Mouse (Mus musculus) forebrain, embryonic 11.5 days (tissue): Measurements from ENCODE around the gene Chchd10. TPM values are rescaled to one million over a fixed set of nuclear protein-coding genes. Genes with fewer than 3 reads are reported as not detected.

Experiments used
- ATAC-seq: fragments of 200-750 bp; cut with Nextera tagmentation; replicated peaks from 2 replicates; pipeline ENCODE4 v1.8.0; 2017; ENCODE audit warnings: moderate TSS enrichment; ENCODE audit not compliant: low FRiP score
- DNase-seq: peaks from one replicate; pipeline ENCODE4 v3.0.0-alpha.2; 2017; ENCODE audit warnings: low spot score
- H3K27ac ChIP-seq: fragments of 300-500 bp; sonication (generic); 2 replicates; pipeline ENCODE4 v1.5.1; 2014; ENCODE audit warnings: low read depth, low read length
- H3K27me3 ChIP-seq: fragments of 300-500 bp; sonication (generic); 2 replicates; pipeline ENCODE4 v1.6.1; 2014; ENCODE audit warnings: mild to moderate bottlenecking, low read length, mixed read lengths; ENCODE audit not compliant: control insufficient read depth, insufficient read depth
- H3K36me3 ChIP-seq: fragments of 300-500 bp; sonication (generic); 2 replicates; pipeline ENCODE4 v1.6.1; 2014; ENCODE audit warnings: mild to moderate bottlenecking, low read length, moderate library complexity, mixed read lengths; ENCODE audit not compliant: control insufficient read depth, insufficient read depth
- H3K4me1 ChIP-seq: fragments of 300-500 bp; sonication (generic); replicated peaks from 2 replicates; pipeline ENCODE4 v1.6.1; 2014; ENCODE audit warnings: low read length, mixed read lengths; ENCODE audit not compliant: control insufficient read depth, insufficient read depth
- H3K4me2 ChIP-seq: fragments of 300-500 bp; sonication (generic); 2 replicates; pipeline ENCODE4 v1.6.1; 2014; ENCODE audit warnings: low read depth, mild to moderate bottlenecking, low read length, moderate library complexity, mixed read lengths; ENCODE audit not compliant: severe bottlenecking
- H3K4me3 ChIP-seq: fragments of 300-500 bp; sonication (generic); 2 replicates; pipeline ENCODE4 v1.5.1; 2014; ENCODE audit warnings: low read depth, low read length
- H3K9ac ChIP-seq: fragments of 300-500 bp; sonication (generic); 2 replicates; pipeline ENCODE4 v1.6.1; 2014; ENCODE audit warnings: low read length
- H3K9me3 ChIP-seq: fragments of 300-500 bp; sonication (generic); 2 replicates; pipeline ENCODE4 v1.6.1; 2016; ENCODE audit warnings: low read length, mixed read lengths; ENCODE audit not compliant: control insufficient read depth
- WGBS: fragments of 180-500 bp; shearing (Covaris S2); extraction: QIAGEN DNeasy Blood & Tissue Kit; methylation state at CpG from one replicate; pipeline ENCODE4 v1.1.7; 2014; 5-methylcytosine and 5-hydroxymethylcytosine counted together
- polyA plus RNA-seq: library from polyadenylated mRNA; unstranded; fragments of >200 nt; fragmentation: Nextera tagmentation; extraction: Ambion mirVana; gene quantifications from 2 replicates; pipeline ENCODE4 v1.2.1, GENCODE M21; 2014

Chchd10 gene
- polyA plus RNA-seq, 1 experiment from 2014 or later: 6.6 TPM

DNA sequence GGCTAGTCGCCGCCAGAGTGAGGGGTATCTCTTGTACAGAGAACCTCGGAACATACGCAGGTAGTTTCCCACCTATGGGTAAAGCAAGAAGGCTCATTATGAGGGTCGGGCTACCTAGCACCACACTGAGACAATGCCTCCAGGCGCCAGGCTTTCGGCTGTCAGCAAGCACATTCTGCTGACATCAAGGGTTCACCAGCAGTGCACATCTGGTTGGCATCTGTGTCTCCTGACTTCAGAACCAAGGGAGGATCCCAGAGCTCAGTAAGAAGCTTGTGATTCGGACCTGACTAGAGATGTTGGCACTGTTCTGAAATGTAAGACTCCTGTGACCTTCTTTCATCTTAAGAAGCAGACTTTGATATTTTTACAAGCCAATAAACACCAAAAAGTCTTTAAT lies 16.1 kb upstream of the Chchd10 start:
- WGBS: 72% methylated on average over 8 of the region's 8 CpGs
- no peaks in the 10 kb centered on the region for H3K9me3 ChIP-seq

DNA sequence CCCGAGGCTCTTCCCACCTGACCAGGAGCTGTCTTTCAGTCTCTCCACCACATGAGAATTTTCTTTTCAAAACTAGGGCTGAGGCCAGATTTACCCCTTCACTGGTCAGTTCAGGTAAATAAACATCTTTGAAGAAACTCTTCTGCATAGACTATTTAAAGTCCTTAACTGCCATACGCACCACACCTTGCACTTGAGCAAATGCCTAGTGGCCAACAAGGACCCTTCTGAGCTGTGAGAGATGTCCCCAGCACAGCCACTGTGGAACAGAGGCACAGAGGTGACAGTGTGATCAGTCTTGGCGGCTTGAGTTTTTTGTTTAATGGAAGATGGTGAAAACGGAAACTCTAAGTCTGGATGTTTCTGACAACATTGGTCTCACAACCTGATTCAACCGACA lies 13.9 kb upstream of the Chchd10 start:
- peaks cover 5% of the 10 kb centered on the region; the same call in 1 of the 2 replicates for H3K36me3 ChIP-seq
- no peak for ATAC-seq
- DNase-seq: no peak
- no peak overlapping the region for H3K27ac ChIP-seq
- no peaks in the 10 kb centered on the region for H3K27me3 ChIP-seq
- 87% methylated on average over 5 of the region's 5 CpGs for WGBS
- H3K4me1 ChIP-seq: peaks cover 3% of the 10 kb centered on the region; the same call in 1 of the 2 replicates
- no peak overlapping the region for H3K4me2 ChIP-seq
- H3K9me3 ChIP-seq: no peaks in the 10 kb centered on the region
- no peak overlapping the region for H3K4me3 ChIP-seq
- no peak overlapping the region for H3K9ac ChIP-seq

More for the DNA sequence above, 16.1 kb upstream of the Chchd10 start:
- peaks cover 3% of the 10 kb centered on the region; the same call in 1 of the 2 replicates for H3K4me1 ChIP-seq
- no peak overlapping the region for H3K4me3 ChIP-seq
- H3K36me3 ChIP-seq: peaks cover 5% of the 10 kb centered on the region; the same call in 1 of the 2 replicates
- ATAC-seq (no peak), DNase-seq (no peak)
- H3K27ac ChIP-seq: no peak overlapping the region
- no peaks in the 10 kb centered on the region for H3K27me3 ChIP-seq
- H3K4me2 ChIP-seq: no peak overlapping the region
- H3K9ac ChIP-seq: no peak overlapping the region

DNA sequence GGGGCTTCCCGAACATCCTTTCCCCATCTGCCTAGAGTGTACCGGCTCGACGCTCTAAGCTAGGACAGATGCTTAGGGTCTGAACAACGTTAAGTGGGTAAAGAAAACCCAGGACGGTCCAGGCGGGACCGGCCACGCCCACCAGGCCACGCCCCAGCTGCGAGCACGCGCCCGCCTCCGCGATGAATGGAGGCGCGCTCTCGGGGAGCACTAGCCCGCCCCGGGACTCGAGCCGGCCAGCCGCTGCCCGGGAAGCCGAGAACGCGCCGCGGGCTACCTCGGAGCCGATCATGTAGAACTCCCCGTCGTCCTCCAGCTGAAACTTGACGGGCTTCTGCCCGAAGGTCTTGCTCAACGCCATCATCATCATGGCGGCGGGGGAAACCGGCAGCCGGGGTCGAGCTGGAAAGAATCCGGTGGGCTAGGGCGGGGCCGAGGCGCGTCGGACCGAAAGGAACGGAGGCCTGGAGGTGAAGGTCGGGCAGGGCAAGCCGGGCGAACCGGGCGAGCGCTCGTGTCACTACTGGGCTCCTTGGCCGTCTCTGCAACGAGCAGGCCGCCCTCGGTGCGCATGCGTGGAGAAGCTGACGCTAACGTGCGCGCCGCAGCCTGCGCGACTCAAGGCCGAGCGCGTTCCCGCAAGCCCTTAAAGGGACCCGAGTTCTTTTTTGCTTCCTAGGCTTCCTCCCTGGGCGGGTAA lies 11.8 kb upstream of the Chchd10 start, which contains the start of gene Smarcb1:
TSS of gene Smarcb1 (minus strand) at position 592 of the 700 bp plus-strand sequence.
- DNase-seq: peak; percentile 95
- H3K4me2 ChIP-seq: peak within 1 kb of the TSS; percentile 77
- WGBS: under 1% methylated on average over 76 of the region's 76 CpGs

DNA sequence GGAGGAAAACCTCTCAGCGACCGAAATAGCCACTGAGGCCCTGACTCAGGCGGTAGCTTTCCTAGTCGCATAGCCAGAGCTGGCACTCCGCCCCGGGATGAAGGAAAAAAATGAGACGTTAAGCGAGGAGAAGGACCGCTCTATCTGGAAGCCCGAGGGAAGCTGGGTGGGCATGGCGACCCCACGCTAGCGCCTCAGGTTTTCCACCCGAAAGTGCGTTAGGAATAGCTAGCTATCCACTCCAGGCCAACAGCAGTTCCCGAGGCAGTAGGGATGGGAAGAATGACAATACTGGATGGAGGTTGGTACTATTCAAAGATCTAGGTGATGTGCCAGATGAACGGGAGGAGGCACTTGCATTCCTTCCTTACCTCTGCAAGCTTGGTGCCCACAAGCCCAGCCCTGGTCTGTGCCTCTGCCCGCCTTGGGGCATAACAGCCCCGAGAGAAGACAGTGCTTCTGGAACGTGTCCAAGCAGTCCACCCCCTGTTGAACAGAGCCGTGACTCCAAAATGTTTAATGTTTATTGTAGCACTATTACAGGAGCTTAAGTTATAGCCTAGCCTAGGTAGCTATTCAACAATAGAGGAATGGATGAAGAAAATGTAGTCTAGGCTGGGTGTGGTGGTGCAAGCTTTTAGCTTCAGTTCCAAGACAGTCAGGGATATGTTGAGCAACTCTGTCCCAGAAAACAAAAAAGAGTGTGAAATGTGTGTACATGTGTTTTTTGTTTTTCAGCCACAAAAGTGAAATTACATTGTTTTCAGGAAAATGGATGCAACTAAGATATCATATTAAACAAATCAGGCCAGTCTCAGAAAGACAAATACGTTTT lies 11.0 kb upstream of the Chchd10 start:
- ATAC-seq (peak; percentile 40; the same call in 1 of the 2 replicates), DNase-seq (no peak)
- no peaks in the 10 kb centered on the region for H3K27me3 ChIP-seq
- WGBS: 7% methylated on average over 22 of the region's 22 CpGs
- peak overlapping the region; percentile 96 for H3K9ac ChIP-seq
- H3K4me2 ChIP-seq: peak overlapping the region; percentile 77
- H3K36me3 ChIP-seq: no peaks in the 10 kb centered on the region; the same call in 1 of the 2 replicates
- peaks cover 3% of the 10 kb centered on the region; the same call in 1 of the 2 replicates for H3K4me1 ChIP-seq
- no peaks in the 10 kb centered on the region for H3K9me3 ChIP-seq
- peak overlapping the region; percentile 92 for H3K27ac ChIP-seq
- peak overlapping the region; percentile 78 for H3K4me3 ChIP-seq

More for the DNA sequence above, 11.8 kb upstream of the Chchd10 start, which contains the start of gene Smarcb1:
- Histone ChIP-seq H3K9me3 (no peaks in the 10 kb centered on the region), H3K9ac (peak within 1 kb of the TSS; percentile 96), H3K27me3 (no peaks in the 10 kb centered on the region), H3K27ac (peak within 1 kb of the TSS; percentile 92), H3K36me3 (no peaks in the 10 kb centered on the region; the same call in 1 of the 2 replicates), H3K4me1 (peaks cover 3% of the 10 kb centered on the region; the same call in 1 of the 2 replicates), H3K4me3 (peak within 1 kb of the TSS; percentile 78)
- peak; percentile 90 for ATAC-seq

DNA sequence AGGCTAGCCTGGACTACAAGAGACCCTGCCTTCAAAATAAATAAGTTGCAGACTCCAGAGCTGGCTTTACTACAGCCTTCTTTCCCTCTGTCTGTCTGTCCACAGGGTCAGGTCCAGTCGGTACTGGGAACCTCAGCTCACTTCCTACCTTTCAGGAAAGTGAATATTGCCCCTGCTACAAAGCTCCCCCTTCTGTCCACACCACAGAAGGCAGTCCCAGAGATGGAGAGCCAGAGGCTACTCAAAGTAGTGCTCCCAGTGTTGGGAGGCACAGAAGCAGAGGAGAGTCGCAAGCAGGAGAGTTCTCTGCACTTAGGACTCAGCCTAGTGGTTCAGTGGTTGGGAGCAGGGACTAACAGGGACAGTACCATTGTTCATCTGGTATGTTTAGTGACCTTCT lies 8.6 kb upstream of the Chchd10 start:
- no peaks in the 10 kb centered on the region for H3K9me3 ChIP-seq
- H3K4me2 ChIP-seq: no peak overlapping the region
- 70% methylated on average over 2 of the region's 2 CpGs for WGBS
- no peak overlapping the region for H3K4me3 ChIP-seq
- H3K36me3 ChIP-seq: no peaks in the 10 kb centered on the region; the same call in 1 of the 2 replicates
- ATAC-seq (no peak), DNase-seq (no peak)
- H3K27ac ChIP-seq: no peak overlapping the region
- peaks cover 3% of the 10 kb centered on the region; the same call in 1 of the 2 replicates for H3K4me1 ChIP-seq
- no peaks in the 10 kb centered on the region for H3K27me3 ChIP-seq
- no peak overlapping the region for H3K9ac ChIP-seq

DNA sequence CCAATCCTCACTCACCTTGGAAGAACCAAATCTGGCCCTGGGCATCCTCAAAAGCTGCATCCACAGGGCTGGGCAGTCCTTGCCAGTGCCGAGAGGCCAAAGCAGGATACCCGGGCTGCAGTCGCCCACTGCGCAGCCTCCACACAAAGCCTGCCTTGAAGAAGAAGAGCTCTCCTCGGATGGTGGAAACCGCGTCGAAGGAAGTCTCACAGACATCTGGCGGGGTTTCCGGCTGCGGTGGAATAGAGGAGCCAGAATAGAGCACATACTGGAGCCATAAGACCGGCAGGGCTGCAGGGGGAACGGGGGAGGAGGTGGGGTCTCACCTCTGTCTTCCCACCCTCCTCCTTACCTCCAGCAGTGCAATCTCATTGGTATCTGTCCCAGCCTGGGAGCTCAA lies 6.5 kb upstream of the Chchd10 start:
- Histone ChIP-seq H3K9me3 (no peaks in the 10 kb centered on the region), H3K27ac (no peak overlapping the region), H3K9ac (no peak overlapping the region), H3K4me2 (no peak overlapping the region), H3K4me1 (no peaks in the 10 kb centered on the region), H3K36me3 (no peaks in the 10 kb centered on the region; the same call in 1 of the 2 replicates), H3K27me3 (peaks cover 10% of the 10 kb centered on the region), H3K4me3 (no peak overlapping the region)
- WGBS: 81% methylated on average over 13 of the region's 13 CpGs
- DNase-seq (no peak), ATAC-seq (no peak)

DNA sequence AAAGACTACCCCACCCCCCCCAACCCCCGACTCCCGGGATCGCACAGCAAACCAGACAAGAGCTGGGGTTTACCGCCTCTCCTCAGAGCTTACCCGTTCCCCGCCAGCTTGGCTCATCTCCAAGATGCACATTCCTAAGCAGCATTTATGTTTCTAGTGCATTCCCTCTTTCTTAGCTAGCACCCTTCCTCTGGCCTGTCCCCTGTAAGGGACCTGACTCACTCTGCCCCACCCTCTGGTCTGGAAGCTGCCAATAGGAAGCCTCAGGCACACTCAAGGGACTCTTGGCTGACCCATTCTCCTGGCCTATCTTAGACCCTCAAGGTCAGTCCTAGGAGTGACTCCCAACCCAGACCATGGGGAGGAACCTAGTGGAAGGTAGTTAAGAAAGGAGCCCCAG lies 2.6 kb upstream of the Chchd10 start:
- no peak overlapping the region for H3K4me3 ChIP-seq
- H3K36me3 ChIP-seq: no peaks in the 10 kb centered on the region
- 34% methylated on average over 6 of the region's 6 CpGs for WGBS
- H3K9ac ChIP-seq: no peak overlapping the region
- H3K9me3 ChIP-seq: no peaks in the 10 kb centered on the region
- peaks cover 16% of the 10 kb centered on the region for H3K27me3 ChIP-seq
- ATAC-seq: no peak
- peaks cover 11% of the 10 kb centered on the region for H3K4me1 ChIP-seq
- H3K27ac ChIP-seq: no peak overlapping the region
- no peak for DNase-seq
- H3K4me2 ChIP-seq: no peak overlapping the region

DNA sequence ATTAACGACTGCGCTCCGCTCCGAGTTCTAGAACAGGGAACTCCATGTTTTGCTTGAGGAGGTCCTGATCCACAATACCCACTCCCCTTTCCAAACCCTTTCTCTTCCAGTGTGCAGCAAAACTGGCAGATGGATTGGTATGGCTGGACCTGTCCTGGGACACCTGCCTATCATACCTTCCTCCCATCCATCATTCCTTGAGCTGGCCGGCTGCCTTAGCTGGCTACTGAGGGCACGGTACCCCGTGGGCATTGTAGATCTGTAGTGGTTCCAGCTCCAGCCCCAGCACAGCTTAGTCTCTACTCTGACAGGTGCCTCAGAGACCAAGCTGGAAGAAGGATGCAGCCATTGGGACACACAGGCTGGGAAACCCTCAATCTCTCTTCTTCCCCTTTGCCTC lies 1.6 kb upstream of the Chchd10 start:
- WGBS: 25% methylated on average over 7 of the region's 7 CpGs
- H3K27me3 ChIP-seq: peaks cover 23% of the 10 kb centered on the region

More for the DNA sequence above, 1.6 kb upstream of the Chchd10 start:
- Histone ChIP-seq H3K27ac (no peak overlapping the region), H3K4me3 (no peak overlapping the region), H3K36me3 (no peaks in the 10 kb centered on the region), H3K9ac (no peak overlapping the region; the same call in 1 of the 2 replicates), H3K4me2 (no peak overlapping the region), H3K4me1 (peaks cover 11% of the 10 kb centered on the region), H3K9me3 (no peaks in the 10 kb centered on the region)
- ATAC-seq (no peak), DNase-seq (no peak)
